Mouse (Mus musculus) lung, postnatal 10 days (tissue): ENCODE measurements at regions not wholly inside any gene's neighbourhood (a gene's known extent, or its start where the extent isn't known, plus 50 kb on each side); places are given as distances from the start of the nearest gene placed in this dataset.
A peak's percentile ranks its signal among the peaks of the same experiment; 100 is the strongest.

Source experiments
- DNase-seq: peaks from one replicate; pipeline ENCODE4 v3.0.0; 2021

- no peak for DNase-seq
These were observed 84.7 kb upstream of the Errfi1 start for GRCm38 (mm10) chr4:150769043-150769442.

DNA sequence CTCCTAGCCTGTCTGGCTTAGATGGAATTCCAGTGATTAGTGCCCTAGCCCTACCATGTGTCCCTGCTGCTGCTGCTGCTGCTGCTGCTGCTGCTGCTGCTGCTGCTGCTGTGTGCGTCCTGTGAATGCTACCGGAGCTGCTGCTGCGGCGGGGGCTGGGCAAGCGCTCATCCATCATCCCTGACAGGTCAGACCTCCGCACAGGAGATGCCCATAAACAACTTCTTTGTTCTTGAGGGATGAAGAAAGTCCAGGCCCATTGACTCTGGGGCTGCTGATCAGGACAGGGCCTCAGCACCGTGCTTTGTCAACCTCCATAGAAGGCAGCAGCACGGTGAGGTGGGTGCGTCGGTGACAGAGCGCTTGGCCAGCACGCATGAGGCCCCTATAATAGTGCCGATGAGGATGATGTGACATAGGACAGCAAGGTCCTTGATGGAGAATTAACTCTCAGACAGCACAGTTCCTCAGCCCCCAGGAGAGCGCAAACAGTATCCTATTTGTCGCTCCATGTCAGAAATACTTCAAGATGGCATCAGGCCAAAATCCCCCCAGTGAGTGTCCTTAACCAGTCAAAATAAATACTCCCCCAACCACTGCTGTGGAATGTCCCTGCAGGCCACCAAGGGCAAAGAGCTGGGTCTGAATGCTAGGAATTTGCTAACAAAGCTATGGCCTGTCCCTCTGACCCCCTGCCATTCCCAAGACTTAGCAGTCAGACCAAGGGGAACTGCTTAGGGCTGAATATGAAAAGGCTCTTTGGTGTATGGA lies 95.1 kb upstream of the Errfi1 start:
- peak; percentile 58 for DNase-seq

DNA sequence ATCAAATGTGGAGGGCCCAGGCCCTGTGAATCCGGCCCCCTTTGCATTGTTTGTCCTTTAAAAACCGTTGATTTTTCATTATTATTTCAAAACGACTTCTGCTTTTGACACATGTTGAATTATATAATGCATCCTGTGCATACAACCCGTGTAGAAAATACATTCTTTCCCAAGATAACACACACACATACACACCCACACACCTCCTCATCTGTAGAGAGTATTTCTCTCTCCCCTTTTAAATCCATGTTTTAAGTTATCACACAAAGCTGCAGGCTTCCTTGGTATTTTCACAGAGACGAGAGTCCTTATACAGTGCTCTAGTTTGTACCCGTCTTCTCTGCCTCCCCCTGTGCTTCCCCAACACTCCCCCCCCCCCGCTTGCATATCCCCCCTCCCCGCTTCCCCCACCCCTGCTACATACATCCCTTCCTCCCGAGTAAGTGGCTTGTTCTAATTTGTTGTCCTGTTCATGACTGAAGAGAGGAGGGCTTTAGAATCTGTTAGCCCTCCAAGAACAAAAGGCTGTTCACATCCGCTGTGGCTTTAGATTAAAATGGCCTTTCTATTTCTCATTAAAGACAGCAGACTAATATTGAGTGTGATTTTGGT lies 95.8 kb upstream of the Errfi1 start:
- DNase-seq, result no peak

DNA sequence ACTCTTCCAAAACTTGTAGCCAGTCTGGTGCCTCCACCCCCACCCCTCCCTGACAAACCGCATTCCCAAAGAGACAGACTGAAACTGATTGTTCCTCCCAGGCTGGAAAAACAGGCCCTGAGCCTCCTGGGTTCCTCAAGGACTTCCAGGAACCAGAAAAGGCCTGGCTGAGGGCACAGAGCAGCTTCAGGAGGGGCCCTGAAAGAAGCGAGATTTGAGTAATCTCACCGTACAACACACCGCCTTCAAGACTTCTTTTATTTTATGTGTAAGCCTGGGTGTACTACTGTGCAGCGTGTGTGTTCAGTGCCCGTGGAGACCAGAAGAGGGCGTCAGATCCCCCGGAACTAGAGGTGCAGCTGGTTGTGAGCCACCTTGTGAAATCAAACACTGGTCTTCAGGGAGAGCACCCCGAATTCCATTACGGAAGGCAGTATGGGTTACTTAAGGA lies 96.4 kb upstream of the Errfi1 start:
- DNase-seq, result peak; percentile 66

DNA sequence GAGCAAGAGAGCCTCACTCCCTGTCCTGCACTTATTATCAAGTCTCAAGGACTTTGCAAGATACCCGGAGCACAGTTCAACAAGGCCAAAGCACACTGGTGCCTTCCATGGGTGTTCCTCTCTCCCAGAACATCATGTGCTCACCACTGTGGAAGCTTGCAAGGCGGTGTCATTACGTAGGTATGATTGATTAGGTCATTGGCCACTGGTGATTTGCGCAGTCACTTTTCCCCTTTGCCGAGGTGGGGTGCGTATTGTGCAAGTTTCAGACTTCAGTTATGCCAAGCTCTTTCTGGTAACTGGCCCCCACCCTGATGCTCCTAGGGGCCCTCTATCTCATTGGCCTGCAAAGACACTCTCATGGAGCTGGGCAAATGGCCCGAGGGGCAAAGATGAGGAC lies 98.3 kb upstream of the Errfi1 start:
- DNase-seq, result no peak

DNA sequence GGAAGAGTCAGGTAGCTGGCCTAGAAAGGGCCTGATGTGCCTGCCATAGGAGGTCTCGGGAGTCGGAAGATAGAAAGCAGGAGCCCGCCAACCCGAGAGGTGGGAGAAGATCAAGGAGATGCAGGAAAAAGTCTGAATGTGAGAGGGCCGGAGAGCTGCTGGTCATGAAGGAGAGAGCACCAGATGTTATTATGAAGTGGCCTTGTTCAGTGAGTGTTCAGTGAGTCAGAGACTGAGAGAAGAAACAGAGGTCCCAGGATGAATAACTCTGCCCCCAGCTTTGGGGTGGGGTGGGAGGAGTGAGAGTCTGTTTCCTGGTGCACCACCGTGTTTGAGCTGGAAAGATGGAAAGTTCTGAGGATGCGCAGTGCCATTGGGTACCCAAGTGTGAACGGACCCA lies 100.2 kb upstream of the Slc45a1 start:
- DNase-seq, result no peak

GRCm38 (mm10) chr4:150750445-150751213 lies 98.7 kb upstream of the Slc45a1 start:
- DNase-seq, result no peak

GRCm38 (mm10) chr4:150749066-150749465 lies 97.1 kb upstream of the Slc45a1 start:
- no peak for DNase-seq

DNA sequence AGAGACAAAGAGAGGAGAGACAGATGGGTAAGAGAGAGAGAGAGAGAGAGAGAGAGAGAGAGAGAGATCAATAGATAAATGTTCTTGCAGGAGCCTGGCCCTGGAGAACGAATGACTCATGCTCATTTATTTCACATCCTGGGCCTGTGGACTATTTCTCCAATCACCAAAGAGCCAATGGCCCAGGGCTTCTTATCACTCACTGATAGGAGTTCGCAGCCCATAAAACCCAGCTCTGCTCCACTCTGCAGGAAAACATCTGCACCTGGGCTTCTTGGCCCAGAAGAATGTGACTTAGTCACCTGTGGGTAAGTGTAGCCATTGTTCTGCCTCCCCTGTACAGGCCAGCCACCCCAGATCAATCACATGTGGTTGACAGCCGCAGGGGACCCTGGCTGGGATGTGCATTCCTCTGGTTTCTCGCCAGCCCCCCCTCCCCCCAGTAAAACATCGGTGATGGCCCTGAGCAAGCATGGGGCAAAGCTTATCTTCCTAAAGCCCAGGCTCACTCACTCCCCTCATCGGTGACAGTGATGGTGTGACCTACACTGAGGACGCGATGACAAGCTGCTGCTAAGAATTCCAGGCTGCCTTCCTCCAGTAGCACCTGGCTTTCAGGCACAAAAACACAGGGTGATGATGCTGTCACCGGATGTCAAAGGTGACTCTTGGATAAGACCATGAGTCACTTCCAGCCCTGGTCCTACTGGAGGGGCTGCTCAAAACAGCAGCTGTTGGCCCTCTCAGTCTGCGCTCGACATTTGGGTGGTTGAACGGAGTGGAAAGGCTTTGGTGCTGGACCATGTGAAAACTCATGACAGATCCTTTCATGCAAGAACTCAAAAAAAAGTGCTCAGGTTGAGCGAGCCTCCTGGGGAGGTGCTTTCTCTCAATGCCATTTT lies 96.4 kb upstream of the Slc45a1 start:
- DNase-seq, result no peak

GRCm38 (mm10) chr4:150746430-150746923 lies 94.5 kb upstream of the Slc45a1 start:
- no peak for DNase-seq

GRCm38 (mm10) chr4:150745529-150746429 lies 93.8 kb upstream of the Slc45a1 start:
- DNase-seq, result peak; percentile 83

- DNase-seq, result no peak
These were observed 91.5 kb upstream of the Slc45a1 start for GRCm38 (mm10) chr4:150743508-150743907.

GRCm38 (mm10) chr4:150743103-150743502 lies 91.1 kb upstream of the Slc45a1 start:
- peak; percentile 62 for DNase-seq

GRCm38 (mm10) chr4:150741810-150742209 lies 89.8 kb upstream of the Slc45a1 start:
- DNase-seq, result no peak

GRCm38 (mm10) chr4:150740167-150740566 lies 88.2 kb upstream of the Slc45a1 start:
- DNase-seq, result peak; percentile 73

GRCm38 (mm10) chr4:150738736-150739135 lies 86.8 kb upstream of the Slc45a1 start:
- no peak for DNase-seq

GRCm38 (mm10) chr4:150730061-150730812 lies 78.3 kb upstream of the Slc45a1 start:
- peak; percentile 81 for DNase-seq

- DNase-seq, result no peak
These were observed 74.6 kb upstream of the Slc45a1 start for GRCm38 (mm10) chr4:150726539-150726938.

DNA sequence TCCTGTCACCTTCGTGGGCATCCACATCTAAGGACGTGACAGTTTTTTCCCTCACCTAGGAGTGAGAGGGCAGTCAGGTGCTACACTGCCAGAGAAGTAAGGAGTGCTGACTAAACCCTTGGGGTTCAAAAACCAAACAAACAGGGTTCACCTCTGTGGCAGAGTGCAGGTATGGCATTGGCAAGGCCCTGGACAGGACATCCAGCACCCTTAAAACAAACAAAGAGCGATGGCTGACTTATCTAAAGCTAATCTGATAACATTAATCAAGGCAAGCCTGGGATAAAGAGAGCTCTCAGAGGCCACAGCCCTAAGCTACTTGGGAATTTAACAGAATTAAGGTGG lies 74.1 kb upstream of the Slc45a1 start:
- no peak for DNase-seq

GRCm38 (mm10) chr4:150725443-150726135 lies 73.6 kb upstream of the Slc45a1 start:
- peak; percentile 38 for DNase-seq
